Mouse (Mus musculus): ENCODE measurements around the gene Zc2hc1c.

DNA sequence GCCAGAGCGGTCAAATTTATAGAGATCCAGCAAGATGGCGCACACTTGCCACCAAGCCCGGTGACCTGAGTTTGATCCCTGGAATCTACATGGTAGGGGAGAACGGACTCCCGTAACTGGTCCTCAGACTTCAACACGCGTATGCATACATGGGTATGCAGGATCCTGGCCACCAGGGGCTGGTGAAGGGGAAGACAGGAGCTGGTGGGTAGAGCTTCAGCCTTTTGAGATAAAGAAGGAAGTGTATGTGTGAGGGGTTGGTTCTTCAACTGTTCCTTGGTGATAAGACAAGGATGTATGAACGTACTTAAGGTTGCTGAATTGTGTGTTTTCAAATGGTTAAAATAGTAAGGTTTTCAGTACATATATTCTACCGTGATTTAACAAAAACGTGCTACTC, 9.5 kb upstream of the Zc2hc1c start:
- no peak for TF ChIP-seq CTCF (IDR thresholded peaks at IDR 0.05; ENCODE audit: borderline replicate concordance, insufficient read depth, low read depth, low read length)
- TF ChIP-seq POLR2A (IDR thresholded peaks at IDR 0.05; ENCODE audit: borderline replicate concordance, insufficient read depth, low read length) = no peak
